Mouse (Mus musculus): ENCODE measurements around the gene Cdk19. TPM values are rescaled to one million over a fixed set of nuclear protein-coding genes. Genes with fewer than 3 reads are reported as not detected.
"Not testable (repeated sequence)": the region's sequence is repeated elsewhere in the genome, so short reads cannot be mapped to it uniquely, and the experiment has no call there.

The Cdk19 gene
- polyA plus RNA-seq, 1 experiment from 2014 or later, result 19.7 TPM

DNA sequence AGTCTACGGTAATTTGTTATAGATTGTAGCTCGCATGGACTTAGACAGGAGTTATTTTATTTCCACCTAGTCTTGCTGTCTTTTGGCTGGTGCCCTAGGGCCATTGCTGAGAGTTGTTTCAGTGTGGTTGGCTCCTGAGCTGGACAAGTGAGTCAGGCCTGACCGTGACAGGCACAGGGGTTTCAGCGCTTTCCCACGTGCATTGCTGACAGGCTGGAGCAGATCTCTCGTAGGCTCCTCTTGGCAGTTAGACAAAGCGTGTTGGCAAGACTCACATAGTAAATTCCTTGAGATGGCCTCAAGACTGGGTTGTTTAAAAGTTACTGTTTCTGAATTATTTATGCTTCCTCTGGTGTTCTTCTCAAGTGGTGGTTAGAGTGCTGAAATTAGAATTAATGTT, 77.6 kb downstream of the Cdk19 start:
- no peaks in the 10 kb centered on the region for H3K9me3 ChIP-seq
- no peaks in the 10 kb centered on the region for H3K36me3 ChIP-seq
- H3K4me2 ChIP-seq (replicated peaks), result no peak overlapping the region
- peaks cover 11% of the 10 kb centered on the region for H3K4me1 ChIP-seq
- 55% methylated on average over 7 of the region's 7 CpGs for WGBS
- H3K27ac ChIP-seq (replicated peaks), result no peak overlapping the region
- no peak overlapping the region for H3K9ac ChIP-seq (replicated peaks)
- H3K4me3 ChIP-seq, result no peak overlapping the region
- H3K27me3 ChIP-seq, result no peaks in the 10 kb centered on the region
- no peak for ATAC-seq (replicated peaks)

DNA sequence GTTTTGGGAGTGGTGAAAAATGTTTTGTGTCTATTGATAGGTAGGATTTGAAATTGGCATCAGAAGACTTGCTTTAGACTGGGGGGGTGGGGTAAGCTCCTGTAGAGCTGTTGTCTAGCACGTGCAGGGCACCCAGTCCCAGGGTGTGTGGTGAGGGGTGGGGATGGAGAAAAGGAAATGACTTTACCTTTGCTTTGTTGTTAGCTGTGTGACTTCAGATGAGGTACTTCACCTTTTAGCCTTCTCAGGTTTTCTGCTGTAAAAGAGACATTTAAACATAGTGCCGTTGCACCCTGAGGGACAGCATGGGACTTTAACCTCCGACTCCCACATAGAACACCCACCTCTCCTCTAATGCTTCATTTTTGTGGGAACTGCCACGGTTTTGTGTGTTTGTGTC, 80.5 kb downstream of the Cdk19 start:
- no peak overlapping the region for H3K4me2 ChIP-seq (replicated peaks)
- H3K27ac ChIP-seq (replicated peaks), result no peak overlapping the region
- H3K9ac ChIP-seq (replicated peaks), result no peak overlapping the region
- H3K4me1 ChIP-seq, result peaks cover 11% of the 10 kb centered on the region
- H3K36me3 ChIP-seq, result no peaks in the 10 kb centered on the region
- WGBS, result 76% methylated on average over 4 of the region's 4 CpGs
- no peaks in the 10 kb centered on the region for H3K27me3 ChIP-seq
- no peaks in the 10 kb centered on the region for H3K9me3 ChIP-seq
- H3K4me3 ChIP-seq, result no peak overlapping the region
- no peak for ATAC-seq (replicated peaks)

DNA sequence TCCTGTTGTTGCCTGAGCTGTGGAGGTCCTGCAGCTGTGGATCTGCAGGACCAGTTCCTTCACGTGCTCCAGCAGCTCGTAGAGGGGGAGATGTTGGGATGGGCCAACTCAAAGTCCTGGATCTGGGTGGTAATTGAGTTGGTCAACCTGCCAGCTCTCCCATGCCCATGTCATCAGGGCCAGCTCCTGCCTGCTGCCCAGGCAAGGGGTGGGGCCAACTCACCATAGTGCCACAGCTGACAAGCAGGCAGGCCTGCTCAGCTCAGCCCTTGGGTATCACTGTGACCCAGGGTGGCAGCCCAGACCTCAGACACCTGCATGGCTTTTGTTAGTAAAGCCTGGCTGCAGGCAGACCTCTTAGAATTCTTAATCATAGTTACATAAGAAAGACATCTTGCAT, 81.3 kb downstream of the Cdk19 start:
- Histone ChIP-seq H3K4me3 (no peak overlapping the region), H3K9me3 (no peaks in the 10 kb centered on the region), H3K4me1 (peaks cover 16% of the 10 kb centered on the region), H3K4me2 (replicated peaks) (no peak overlapping the region), H3K27ac (replicated peaks) (no peak overlapping the region), H3K36me3 (no peaks in the 10 kb centered on the region), H3K27me3 (no peaks in the 10 kb centered on the region), H3K9ac (replicated peaks) (no peak overlapping the region)
- ATAC-seq (replicated peaks), result no peak
- 73% methylated on average over 2 of the region's 2 CpGs for WGBS

DNA sequence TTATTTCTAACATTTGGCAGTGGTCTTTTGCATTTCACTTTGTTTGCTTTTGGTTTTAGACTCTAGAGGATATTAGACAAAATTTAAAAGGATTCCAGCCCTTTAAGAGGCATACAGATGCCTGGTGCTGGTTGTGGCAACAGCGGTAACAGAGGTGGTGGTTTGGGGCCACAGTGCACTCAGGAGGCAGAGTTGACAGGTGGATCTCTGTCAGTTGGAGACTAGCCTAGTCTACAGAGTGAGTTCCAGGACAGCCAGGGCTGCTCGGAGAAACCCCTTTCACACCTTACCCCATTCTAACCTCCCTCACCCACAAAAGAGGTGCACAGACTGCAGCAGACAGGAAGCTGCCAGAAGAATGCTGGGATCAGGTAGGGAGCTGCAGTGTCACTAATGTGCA, 82.4 kb downstream of the Cdk19 start:
- WGBS, result 77% methylated on average over 2 of the region's 2 CpGs
- no peak overlapping the region for H3K9ac ChIP-seq (replicated peaks)
- H3K4me3 ChIP-seq, result no peak overlapping the region
- no peak overlapping the region for H3K4me2 ChIP-seq (replicated peaks)
- no peaks in the 10 kb centered on the region for H3K36me3 ChIP-seq
- H3K27me3 ChIP-seq, result no peaks in the 10 kb centered on the region
- H3K4me1 ChIP-seq, result peaks cover 16% of the 10 kb centered on the region
- no peak for ATAC-seq (replicated peaks)
- H3K9me3 ChIP-seq, result no peaks in the 10 kb centered on the region
- no peak overlapping the region for H3K27ac ChIP-seq (replicated peaks)

DNA sequence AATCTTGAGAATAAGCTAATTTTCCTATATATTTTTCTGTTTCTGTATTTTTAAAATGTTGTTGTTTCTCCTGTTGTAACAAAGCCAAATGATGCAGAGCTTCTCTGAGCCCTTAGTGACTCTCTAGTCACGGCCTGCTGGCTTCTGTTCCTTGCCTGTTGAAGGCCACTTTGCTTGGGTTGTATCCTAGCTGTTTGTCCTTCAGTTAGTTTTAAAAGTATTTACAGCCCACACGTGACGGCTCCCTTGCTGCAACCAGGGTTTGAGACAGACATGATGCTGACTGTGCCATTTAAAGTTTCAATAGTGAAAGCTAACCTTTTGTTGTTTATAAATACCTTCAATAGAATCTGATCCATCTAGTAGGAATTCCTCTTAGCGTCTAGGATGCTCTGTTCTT, 83.3 kb downstream of the Cdk19 start:
- Histone ChIP-seq H3K4me3 (no peak overlapping the region), H3K27ac (replicated peaks) (no peak overlapping the region), H3K9ac (replicated peaks) (no peak overlapping the region), H3K9me3 (no peaks in the 10 kb centered on the region), H3K36me3 (no peaks in the 10 kb centered on the region), H3K27me3 (no peaks in the 10 kb centered on the region), H3K4me1 (peaks cover 11% of the 10 kb centered on the region; the same call in 1 of the 2 replicates), H3K4me2 (replicated peaks) (no peak overlapping the region)
- no peak for ATAC-seq (replicated peaks)
- WGBS, result 50% methylated on average over 4 of the region's 4 CpGs

DNA sequence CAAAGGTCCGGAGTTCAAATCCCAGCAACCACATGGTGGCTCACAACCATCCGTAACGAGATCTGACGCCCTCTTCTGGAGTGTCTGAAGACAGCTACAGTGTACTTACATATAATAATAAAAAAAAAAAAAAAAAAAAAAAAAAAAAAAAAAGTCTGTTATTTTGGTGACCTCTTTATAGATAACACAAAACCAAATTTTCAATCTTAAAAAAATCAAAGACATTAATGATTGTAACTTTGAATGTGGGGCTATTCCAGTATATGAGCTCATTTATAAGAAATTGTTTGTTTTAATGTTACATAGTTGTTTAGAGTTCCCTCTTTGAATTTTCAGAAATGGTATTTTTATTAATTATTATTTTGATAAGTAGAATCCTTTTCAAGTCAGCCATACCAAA, 85.1 kb downstream of the Cdk19 start:
- H3K4me1 ChIP-seq; ATAC-seq (replicated peaks); H3K4me2 ChIP-seq (replicated peaks); H3K27ac ChIP-seq (replicated peaks); H3K4me3 ChIP-seq; H3K27me3 ChIP-seq; H3K9ac ChIP-seq (replicated peaks); H3K36me3 ChIP-seq; H3K9me3 ChIP-seq: not testable (repeated sequence)
- WGBS, result 94% methylated on average over 4 of the region's 4 CpGs

DNA sequence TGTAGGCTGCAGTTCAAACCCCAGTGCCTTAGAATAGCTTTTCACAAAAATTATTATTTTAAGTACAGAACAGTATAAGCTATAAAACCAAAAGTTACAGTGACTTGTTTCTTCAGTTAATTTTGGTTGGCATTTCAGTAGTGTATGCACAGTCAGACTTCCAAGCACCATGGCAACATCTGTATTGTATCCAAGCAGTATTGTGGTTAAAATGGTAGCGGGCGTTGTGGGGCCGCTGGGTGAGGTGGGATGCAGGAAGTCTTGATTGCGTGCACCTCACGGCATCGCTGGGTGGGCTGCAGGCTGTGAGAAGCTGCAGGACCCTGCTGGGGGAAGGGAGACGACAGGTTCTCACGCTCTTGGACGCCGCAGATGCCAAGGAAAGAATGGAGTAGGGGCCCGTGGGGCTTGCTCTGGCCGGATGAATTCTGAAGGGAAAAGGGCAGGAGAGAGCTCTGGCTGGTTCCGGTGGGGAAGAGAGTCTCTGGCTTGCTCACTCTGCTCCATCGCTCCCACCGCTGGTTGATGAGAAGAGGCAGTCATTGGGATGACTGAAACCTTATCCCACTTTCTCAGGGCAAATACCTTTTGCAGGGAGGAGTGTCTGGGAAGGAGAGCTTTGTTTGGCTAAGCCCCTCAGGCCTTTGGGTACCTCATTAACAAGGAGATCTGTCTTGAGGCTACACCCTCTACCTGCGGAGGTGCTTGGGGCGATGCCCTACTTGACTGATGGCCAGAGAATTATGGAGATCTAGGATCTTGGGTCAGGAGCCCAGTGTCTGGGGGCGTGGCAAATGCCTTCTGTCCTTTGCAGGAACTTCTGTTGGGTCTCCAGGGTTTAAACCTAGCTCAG, 86.1 kb downstream of the Cdk19 start:
- no peaks in the 10 kb centered on the region for H3K27me3 ChIP-seq
- H3K4me2 ChIP-seq (replicated peaks), result peak overlapping the region; percentile 14; the same call in 1 of the 2 replicates
- no peak overlapping the region for H3K27ac ChIP-seq (replicated peaks)
- no peak overlapping the region for H3K4me3 ChIP-seq
- H3K9me3 ChIP-seq, result no peaks in the 10 kb centered on the region
- no peaks in the 10 kb centered on the region for H3K36me3 ChIP-seq
- H3K9ac ChIP-seq (replicated peaks), result no peak overlapping the region
- H3K4me1 ChIP-seq, result peaks cover 9% of the 10 kb centered on the region; the same call in 1 of the 2 replicates
- WGBS, result 33% methylated on average over 18 of the region's 18 CpGs
- no peak for ATAC-seq (replicated peaks)

DNA sequence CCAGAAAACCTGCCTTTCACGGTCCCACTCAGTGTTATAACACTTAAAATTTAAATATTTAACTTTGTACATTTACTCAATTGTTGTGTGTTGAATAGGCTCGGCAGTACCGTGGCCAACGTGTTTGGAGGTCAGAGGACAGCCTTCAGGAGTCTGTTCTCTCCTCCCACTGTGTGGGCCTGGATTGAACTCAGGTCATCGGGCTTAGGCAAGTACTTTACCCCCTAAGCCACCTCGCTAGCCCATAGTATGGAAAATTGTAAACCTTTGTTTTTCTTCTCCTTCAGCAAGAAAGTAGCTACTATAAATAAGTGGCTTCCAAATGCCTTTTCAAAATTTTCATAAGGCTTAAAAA, 86.7 kb downstream of the Cdk19 start:
- 65% methylated on average over 6 of the region's 6 CpGs for WGBS
- no peak overlapping the region for H3K27ac ChIP-seq (replicated peaks)
- H3K27me3 ChIP-seq, result no peaks in the 10 kb centered on the region
- ATAC-seq (replicated peaks), result no peak
- H3K9me3 ChIP-seq, result no peaks in the 10 kb centered on the region
- no peak overlapping the region for H3K9ac ChIP-seq (replicated peaks)
- no peak overlapping the region for H3K4me2 ChIP-seq (replicated peaks)
- H3K4me3 ChIP-seq, result no peak overlapping the region
- H3K4me1 ChIP-seq, result peaks cover 6% of the 10 kb centered on the region; the same call in 1 of the 2 replicates
- H3K36me3 ChIP-seq, result no peaks in the 10 kb centered on the region

DNA sequence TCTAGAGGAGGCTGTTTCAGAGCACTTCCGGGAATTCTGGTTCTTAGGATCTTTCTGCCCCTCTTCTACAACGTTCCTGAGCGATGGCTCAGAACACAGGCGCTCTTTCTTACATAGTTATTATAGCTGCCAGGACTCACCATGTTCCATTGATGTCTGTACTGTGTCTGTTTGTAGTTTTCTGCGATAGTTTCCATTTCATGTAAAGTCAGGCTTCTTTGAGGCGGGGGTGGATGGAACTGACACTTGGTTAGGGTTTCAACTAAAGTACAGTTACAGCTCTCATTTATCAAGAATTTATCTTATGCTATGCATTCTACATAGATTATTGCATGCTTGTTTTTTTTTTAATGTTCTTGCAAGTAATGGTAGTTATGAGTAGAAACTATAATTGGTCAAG, 89.3 kb downstream of the Cdk19 start:
- WGBS, result 90% methylated on average over 6 of the region's 6 CpGs
- no peak overlapping the region for H3K4me2 ChIP-seq (replicated peaks)
- no peaks in the 10 kb centered on the region for H3K27me3 ChIP-seq
- no peak overlapping the region for H3K9ac ChIP-seq (replicated peaks)
- no peak for ATAC-seq (replicated peaks)
- H3K4me1 ChIP-seq, result peaks cover 6% of the 10 kb centered on the region; the same call in 1 of the 2 replicates
- H3K9me3 ChIP-seq, result no peaks in the 10 kb centered on the region
- no peaks in the 10 kb centered on the region for H3K36me3 ChIP-seq
- no peak overlapping the region for H3K4me3 ChIP-seq
- no peak overlapping the region for H3K27ac ChIP-seq (replicated peaks)

DNA sequence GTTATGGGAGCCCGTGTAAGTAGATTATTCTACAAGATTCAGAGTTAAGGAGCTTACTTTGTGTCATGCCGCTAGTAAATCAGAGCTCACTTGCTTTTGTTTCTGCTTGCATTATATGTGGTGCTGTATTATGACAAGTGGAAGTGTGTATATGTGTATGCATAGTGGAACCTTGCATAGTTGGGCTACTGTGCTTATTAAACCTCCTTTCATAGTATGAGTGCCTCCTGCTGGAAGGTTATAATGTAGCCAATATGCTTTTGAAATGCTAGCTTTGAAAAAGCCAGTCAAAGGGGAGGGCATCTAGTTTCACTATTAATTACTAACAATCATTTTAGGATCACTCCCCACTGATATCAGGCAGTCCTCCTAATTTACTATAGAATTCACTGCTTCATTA, 89.7 kb downstream of the Cdk19 start:
- Histone ChIP-seq H3K9me3 (no peaks in the 10 kb centered on the region), H3K27me3 (no peaks in the 10 kb centered on the region), H3K4me2 (replicated peaks) (no peak overlapping the region), H3K4me1 (peaks cover 6% of the 10 kb centered on the region; the same call in 1 of the 2 replicates), H3K4me3 (no peak overlapping the region), H3K9ac (replicated peaks) (no peak overlapping the region), H3K27ac (replicated peaks) (no peak overlapping the region), H3K36me3 (no peaks in the 10 kb centered on the region)
- no peak for ATAC-seq (replicated peaks)
- WGBS, result 51% methylated on average over 2 of the region's 2 CpGs

DNA sequence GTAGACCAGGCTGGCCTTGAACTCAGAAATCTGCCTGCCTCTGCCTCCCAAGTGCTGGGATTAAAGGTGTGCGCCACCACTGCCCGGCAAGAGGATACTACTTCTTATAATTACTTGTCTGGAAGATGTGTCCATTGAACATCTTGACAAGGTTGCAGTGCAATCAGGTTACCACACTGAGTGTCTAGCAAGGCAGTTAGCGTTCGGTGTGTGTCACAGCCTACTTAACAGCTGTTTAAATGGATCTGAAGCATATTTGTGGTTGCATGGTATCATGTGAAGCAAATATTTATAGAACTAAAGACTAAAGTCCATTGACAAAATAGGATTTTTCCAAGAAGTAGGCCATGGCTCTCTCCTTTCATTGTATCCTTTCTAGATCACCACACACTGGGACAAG, 90.8 kb downstream of the Cdk19 start:
- ATAC-seq (replicated peaks), result no peak
- WGBS, result 95% methylated on average over 4 of the region's 4 CpGs
- Histone ChIP-seq H3K4me3 (no peak overlapping the region), H3K4me1 (peaks cover 5% of the 10 kb centered on the region; the same call in 1 of the 2 replicates), H3K4me2 (replicated peaks) (no peak overlapping the region), H3K27me3 (no peaks in the 10 kb centered on the region), H3K9me3 (no peaks in the 10 kb centered on the region), H3K36me3 (no peaks in the 10 kb centered on the region), H3K9ac (replicated peaks) (no peak overlapping the region), H3K27ac (replicated peaks) (no peak overlapping the region)

DNA sequence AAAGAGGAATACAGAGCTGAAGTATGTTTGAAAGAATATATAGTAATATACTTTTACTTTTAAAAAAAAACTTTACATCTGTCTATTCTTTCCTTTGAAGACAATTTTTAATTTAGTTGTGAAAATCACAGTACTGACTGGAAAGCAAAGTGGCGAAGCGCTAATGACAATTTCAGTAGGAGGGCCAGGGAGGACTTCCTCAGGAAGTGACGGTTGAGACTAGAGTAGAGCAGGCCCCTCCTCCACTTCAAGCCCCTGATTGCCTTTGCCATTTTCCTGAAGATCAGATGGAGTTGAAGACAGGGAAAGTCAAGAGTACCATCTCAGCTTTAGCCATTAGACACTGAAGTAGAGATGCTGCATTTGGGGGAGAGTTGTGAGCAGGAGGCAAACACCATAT, 92.6 kb downstream of the Cdk19 start:
- no peak overlapping the region for H3K9ac ChIP-seq (replicated peaks)
- H3K4me2 ChIP-seq (replicated peaks), result no peak overlapping the region
- H3K27ac ChIP-seq (replicated peaks), result no peak overlapping the region

DNA sequence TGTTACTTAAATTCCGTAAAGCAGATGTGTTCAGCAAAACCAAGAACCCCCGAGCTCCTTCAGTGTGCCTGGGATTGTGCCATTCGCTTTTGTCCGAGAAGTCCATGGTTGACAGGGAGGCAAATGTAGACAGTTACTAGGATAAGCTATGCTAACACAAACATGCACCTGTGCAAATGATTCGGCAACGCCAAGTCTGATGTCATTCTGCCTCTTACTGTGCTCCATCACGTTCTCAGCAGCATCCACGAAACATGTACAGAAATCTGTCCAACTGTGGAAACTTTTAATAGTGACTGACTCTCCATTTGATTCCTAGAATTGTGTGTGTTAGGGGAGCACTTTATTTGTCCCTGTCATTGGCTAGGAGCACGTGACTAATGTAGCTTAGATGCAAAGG, 93.0 kb downstream of the Cdk19 start:
- no peak overlapping the region for H3K4me3 ChIP-seq
- H3K27me3 ChIP-seq, result no peaks in the 10 kb centered on the region
- no peak overlapping the region for H3K4me2 ChIP-seq (replicated peaks)
- 90% methylated on average over 9 of the region's 9 CpGs for WGBS
- ATAC-seq (replicated peaks), result no peak
- H3K9me3 ChIP-seq, result no peaks in the 10 kb centered on the region
- H3K27ac ChIP-seq (replicated peaks), result no peak overlapping the region
- no peak overlapping the region for H3K9ac ChIP-seq (replicated peaks)
- no peaks in the 10 kb centered on the region for H3K36me3 ChIP-seq
- H3K4me1 ChIP-seq, result no peaks in the 10 kb centered on the region

More for the DNA sequence above, 92.6 kb downstream of the Cdk19 start:
- ATAC-seq (replicated peaks), result no peak
- no peaks in the 10 kb centered on the region for H3K9me3 ChIP-seq
- no peaks in the 10 kb centered on the region for H3K36me3 ChIP-seq
- H3K4me1 ChIP-seq, result no peaks in the 10 kb centered on the region
- 88% methylated on average over 3 of the region's 3 CpGs for WGBS
- no peaks in the 10 kb centered on the region for H3K27me3 ChIP-seq
- H3K4me3 ChIP-seq, result no peak overlapping the region

Measured in forebrain, embryonic 15.5 days (tissue).